Mouse (Mus musculus) megakaryocyte, adult 5-6 weeks (primary cell): ENCODE measurements around the gene Tspyl2. TPM values are rescaled to one million over a fixed set of nuclear protein-coding genes. Genes with fewer than 3 reads are reported as not detected.
"Not testable (repeated sequence)": the region's sequence is repeated elsewhere in the genome, so short reads cannot be mapped to it uniquely, and the experiment has no call there.

Experiments used
- ATAC-seq: 2 replicates; pipeline ENCODE4 v1.8.0; 2016; ENCODE audit warnings: mild to moderate bottlenecking, inconsistent platforms; ENCODE audit not compliant: poor library complexity, severe bottlenecking
- total RNA-seq, 2 experiments: library from RNA; stranded (forward) in 1 of 2; stranded (reverse) in 1 of 2; fragments of 153-499, 151-499 nt in 1 of 2; fragments of 221-1000, 200-1000 nt in 1 of 2; gene quantifications; 2 replicates each; pipeline versions ENCODE4 v1.2.3 to v1.2.4; 2015 to 2017

Tspyl2 gene
- 4.3 and 9.1 TPM in 2 replicates for total RNA-seq (2015)
- total RNA-seq (2017) = 9.7 and 23.0 TPM in 2 replicates

GRCm38 (mm10) chrX:152342358-152342901, at the start of gene Tspyl2:
Gene Tspyl2, minus strand, starts transcription at chrX:152342425.
- peak; percentile 98 for ATAC-seq

GRCm38 (mm10) chrX:152368397-152369273, 26.4 kb upstream of the Tspyl2 start, which contains the start of gene Gpr173:
Gene Gpr173, minus strand, starts transcription at chrX:152368704.
- ATAC-seq = no peak

DNA sequence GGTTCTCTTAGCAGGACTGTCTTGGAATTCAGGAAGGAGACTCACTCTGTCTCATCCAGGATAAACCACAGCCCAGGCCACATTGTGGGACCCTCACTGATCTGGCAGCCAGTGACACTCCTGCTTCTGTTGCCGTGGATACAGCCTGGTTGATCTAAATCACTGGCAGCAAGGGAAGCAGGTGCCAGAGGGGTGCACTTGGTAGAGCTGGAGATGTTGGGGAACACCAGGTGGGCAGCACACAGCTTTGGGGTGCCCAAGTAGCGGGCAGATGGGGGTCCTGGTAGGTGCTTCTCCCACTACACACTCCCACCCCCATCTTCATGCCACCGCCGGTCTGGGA, 25.8 kb upstream of the Tspyl2 start:
- ATAC-seq = no peak

GRCm38 (mm10) chrX:152366418-152366817, 24.2 kb upstream of the Tspyl2 start:
- ATAC-seq = no peak

- ATAC-seq = peak; percentile 91
Observed at GRCm38 (mm10) chrX:152352553-152353153, 10.4 kb upstream of the Tspyl2 start.

GRCm38 (mm10) chrX:152347041-152347440, 4.8 kb upstream of the Tspyl2 start:
- no peak for ATAC-seq

GRCm38 (mm10) chrX:152346587-152346986, 4.4 kb upstream of the Tspyl2 start:
- ATAC-seq = no peak

DNA sequence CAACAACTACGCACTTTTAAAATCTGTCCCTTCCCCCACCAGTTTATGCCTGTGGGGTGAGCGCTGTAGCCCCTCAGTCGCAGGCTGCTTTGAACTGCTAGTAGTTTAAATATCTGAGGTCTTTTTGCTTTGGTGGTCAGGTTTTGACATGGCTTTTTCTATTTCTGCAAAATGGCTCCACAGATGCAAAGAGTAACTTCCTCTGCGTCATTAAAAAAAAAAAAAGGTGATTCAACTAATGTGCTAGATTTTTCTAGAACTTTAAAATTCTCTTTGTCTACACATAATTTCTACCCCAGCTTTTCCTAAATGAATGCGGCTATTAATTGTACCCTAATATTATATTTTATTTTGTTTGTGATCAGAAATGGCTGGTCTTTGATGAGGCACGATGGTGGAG, 678 bp upstream of the Tspyl2 start:
- ATAC-seq = 0 out of 2 replicates have a peak, but pooled peaks have one; percentile 2

GRCm38 (mm10) chrX:152341496-152341895, 729 bp downstream of the Tspyl2 start:
- no peak for ATAC-seq

- peak; percentile 99 for ATAC-seq
Observed at GRCm38 (mm10) chrX:152336546-152337332, 5.5 kb downstream of the Tspyl2 start.

- ATAC-seq = not testable (repeated sequence)
Observed at GRCm38 (mm10) chrX:152336123-152336522, 6.1 kb downstream of the Tspyl2 start.

DNA sequence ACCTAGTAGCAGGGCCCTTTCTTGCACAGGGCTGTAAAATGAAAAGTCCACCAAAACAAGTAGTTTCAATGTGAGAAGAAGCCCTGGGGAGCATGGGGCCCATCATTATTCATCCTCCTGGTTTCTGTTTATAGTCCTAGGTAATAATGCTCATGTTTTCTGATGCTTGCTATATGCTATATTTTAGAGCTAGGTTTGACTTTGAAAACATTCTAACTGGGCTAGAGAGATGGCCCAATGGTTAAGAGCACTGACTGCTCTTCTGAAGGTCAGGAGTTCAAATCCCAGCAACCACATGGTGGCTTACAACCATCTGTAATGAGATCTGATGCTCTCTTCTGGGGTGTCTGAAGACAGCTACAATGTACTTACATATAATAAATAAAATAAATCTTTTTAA, 12.8 kb downstream of the Tspyl2 start:
- not testable (repeated sequence) for ATAC-seq

DNA sequence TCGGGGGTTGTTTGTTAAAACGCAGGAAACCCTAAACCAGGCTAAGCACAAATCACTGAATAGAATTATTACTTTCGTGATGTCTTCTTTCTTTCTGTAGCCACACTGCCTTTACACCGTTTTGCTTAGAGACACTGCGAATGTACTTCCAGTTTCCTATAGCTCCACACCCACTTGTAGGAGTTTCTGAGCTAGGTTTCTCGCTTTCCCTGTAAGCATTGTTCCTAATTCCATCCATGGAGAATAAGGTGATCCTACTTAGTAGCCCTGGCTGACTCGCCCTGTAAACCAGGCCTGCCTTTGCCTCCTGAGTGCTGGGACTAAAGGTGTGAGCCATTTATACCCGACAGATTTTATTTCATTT, 14.6 kb downstream of the Tspyl2 start:
- peak; percentile 28 for ATAC-seq

- peak; percentile 99 for ATAC-seq
Observed at GRCm38 (mm10) chrX:152326996-152327688, 15.1 kb downstream of the Tspyl2 start, which contains the start of gene Kantr. Gene Kantr, minus strand, starts transcription at chrX:152327495.

DNA sequence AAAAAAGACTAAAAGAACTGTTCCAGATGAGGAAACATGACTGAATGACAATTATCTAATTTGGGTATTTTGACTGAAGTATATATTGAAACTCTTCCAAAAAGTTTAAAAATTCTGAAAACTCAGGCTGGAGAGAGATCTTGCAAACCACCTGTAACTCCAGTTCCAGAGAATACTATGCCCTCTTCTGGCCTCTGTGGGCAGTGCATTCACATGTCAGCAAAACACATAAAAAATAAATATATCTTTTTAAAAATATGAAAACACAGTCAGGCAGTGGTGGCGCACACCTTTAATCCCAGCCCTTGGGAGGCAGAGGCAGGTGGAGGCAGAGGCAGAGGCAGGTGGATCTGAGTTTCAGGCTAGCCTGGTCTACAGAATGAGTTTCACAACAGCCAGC, 18.6 kb downstream of the Tspyl2 start:
- no peak for ATAC-seq

DNA sequence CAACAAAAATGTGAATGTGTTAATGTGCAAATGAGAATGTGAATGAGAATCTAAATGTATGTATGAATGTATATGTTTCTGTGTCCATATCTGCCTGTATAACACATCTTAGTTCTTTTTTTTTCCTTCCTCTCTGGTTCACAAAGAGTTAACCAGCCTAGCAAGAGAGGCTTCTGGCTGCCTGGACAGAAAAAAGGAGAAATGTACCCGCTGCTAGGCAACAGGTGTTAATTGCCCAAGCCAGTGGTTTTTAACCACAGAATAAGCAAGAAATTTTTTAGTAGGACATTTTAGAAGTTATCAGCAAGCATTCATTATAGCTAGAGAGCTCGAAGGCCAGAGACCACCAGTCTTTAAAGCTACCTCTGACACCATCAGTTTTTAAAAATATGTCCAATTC, 19.4 kb downstream of the Tspyl2 start:
- peak; percentile 60 for ATAC-seq

- ATAC-seq = no peak
Observed at GRCm38 (mm10) chrX:152320535-152320934, 21.7 kb downstream of the Tspyl2 start.

GRCm38 (mm10) chrX:152307942-152308341, 34.3 kb downstream of the Tspyl2 start:
- ATAC-seq = peak; percentile 67

GRCm38 (mm10) chrX:152307371-152307770, 34.9 kb downstream of the Tspyl2 start:
- ATAC-seq = no peak

DNA sequence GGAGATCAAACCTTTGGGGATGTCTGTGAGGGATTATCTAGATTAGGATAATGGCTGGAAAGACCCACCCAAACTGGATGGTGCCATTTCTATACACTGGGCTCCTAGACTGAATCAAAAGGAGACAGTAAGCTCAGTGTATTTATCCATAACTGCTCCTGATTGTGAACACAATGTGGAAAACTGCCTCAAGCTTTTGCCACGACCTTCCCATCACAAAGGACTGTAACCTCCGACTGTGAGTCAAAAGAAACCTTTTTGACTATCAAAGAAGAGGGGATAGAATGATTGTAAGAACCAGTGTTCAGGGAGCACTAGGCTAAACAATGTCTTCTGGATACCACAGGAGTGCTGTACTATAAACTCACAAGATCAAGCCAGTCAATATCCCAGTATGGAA, 36.0 kb downstream of the Tspyl2 start:
- ATAC-seq = no peak
